Mouse (Mus musculus) limb, embryonic 11.5 days (tissue): Measurements from ENCODE around the gene Hivep2. TPM values are rescaled to one million over a fixed set of nuclear protein-coding genes. Genes with fewer than 3 reads are reported as not detected.

Experiments
- ATAC-seq: fragments of 200-750 bp; cut with Nextera tagmentation; 2 replicates; pipeline ENCODE4 v1.8.0; 2017; ENCODE audit warnings: low read depth; ENCODE audit not compliant: insufficient number of reproducible peaks, low FRiP score, low TSS enrichment
- DNase-seq: peaks from one replicate; pipeline ENCODE4 v3.0.0-alpha.2; 2015; ENCODE audit warnings: low spot score
- H3K27ac ChIP-seq: fragments of 300-500 bp; sonication (generic); replicated peaks from 2 replicates; pipeline ENCODE4 v1.5.1; 2014; ENCODE audit warnings: low read depth, mild to moderate bottlenecking, low read length
- H3K27me3 ChIP-seq: fragments of 300-500 bp; sonication (generic); 2 replicates; pipeline ENCODE4 v1.6.1; 2014; ENCODE audit warnings: mild to moderate bottlenecking, low read length, mixed read lengths; ENCODE audit not compliant: control insufficient read depth, insufficient read depth
- H3K36me3 ChIP-seq: fragments of 300-500 bp; sonication (generic); 2 replicates; pipeline ENCODE4 v1.6.1; 2014; ENCODE audit warnings: mild to moderate bottlenecking, low read length, moderate library complexity, mixed read lengths; ENCODE audit not compliant: control insufficient read depth, insufficient read depth
- H3K4me1 ChIP-seq: fragments of 300-500 bp; sonication (generic); 2 replicates; pipeline ENCODE4 v1.6.1; 2014; ENCODE audit warnings: low read length, mixed read lengths; ENCODE audit not compliant: control insufficient read depth, insufficient read depth
- H3K4me2 ChIP-seq: fragments of 300-500 bp; sonication (generic); 2 replicates; pipeline ENCODE4 v1.6.1; 2014; ENCODE audit warnings: low read depth, mild to moderate bottlenecking, moderate library complexity; ENCODE audit not compliant: severe bottlenecking
- H3K4me3 ChIP-seq: fragments of 300-500 bp; sonication (generic); 2 replicates; pipeline ENCODE4 v1.5.1; 2014; ENCODE audit warnings: low read depth, low read length
- H3K9ac ChIP-seq: fragments of 300-500 bp; sonication (generic); 2 replicates; pipeline ENCODE4 v1.6.1; 2014; ENCODE audit warnings: mild to moderate bottlenecking, low read length
- H3K9me3 ChIP-seq: fragments of 300-500 bp; sonication (generic); 2 replicates; pipeline ENCODE4 v1.6.1; 2016; ENCODE audit warnings: low read length; ENCODE audit not compliant: control insufficient read depth
- WGBS: fragments of 180-500 bp; shearing (Covaris S2); extraction: QIAGEN DNeasy Blood & Tissue Kit; methylation state at CpG from one replicate; pipeline ENCODE4 v1.1.7; 2014; 5-methylcytosine and 5-hydroxymethylcytosine counted together
- polyA plus RNA-seq: library from polyadenylated mRNA; unstranded; fragments of >200 nt; fragmentation: Nextera tagmentation; extraction: Ambion mirVana; gene quantifications from 2 replicates; pipeline ENCODE4 v1.2.1, GENCODE M21; 2014

The Hivep2 gene
- polyA plus RNA-seq, 1 experiment from 2014 or later = 1.7 TPM

DNA sequence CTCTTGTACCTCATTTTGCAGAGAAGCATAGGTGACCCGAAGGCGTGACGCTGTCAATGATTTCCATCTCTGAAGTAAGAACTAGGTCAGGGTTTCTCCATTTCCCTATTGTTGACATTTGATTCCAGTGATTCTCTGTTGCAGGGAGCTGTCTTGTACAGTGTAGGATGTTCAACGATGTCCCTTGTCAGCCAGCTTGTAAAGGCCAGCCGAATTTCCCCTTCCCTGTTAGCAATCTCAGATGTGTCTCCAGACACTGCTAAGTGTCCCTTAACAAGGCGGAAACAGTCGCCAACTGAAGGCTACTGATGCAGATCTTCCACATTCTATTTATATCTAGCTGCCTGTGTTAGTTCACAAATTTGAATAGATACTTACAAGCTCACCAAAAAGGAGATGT lies 68.9 kb downstream of the Hivep2 start:
- ATAC-seq = no peak
- Histone ChIP-seq H3K27me3 (no peaks in the 10 kb centered on the region), H3K4me3 (no peak overlapping the region), H3K27ac (no peak overlapping the region), H3K36me3 (no peaks in the 10 kb centered on the region), H3K9me3 (no peaks in the 10 kb centered on the region), H3K4me2 (no peak overlapping the region), H3K9ac (no peak overlapping the region), H3K4me1 (no peaks in the 10 kb centered on the region)
- WGBS = 88% methylated on average over 7 of the region's 7 CpGs
- DNase-seq = no peak

- H3K27ac ChIP-seq = no peak overlapping the region
- H3K4me1 ChIP-seq = no peaks in the 10 kb centered on the region
- no peak overlapping the region for H3K4me3 ChIP-seq
- H3K27me3 ChIP-seq = no peaks in the 10 kb centered on the region
- H3K9me3 ChIP-seq = no peaks in the 10 kb centered on the region
- ATAC-seq = no peak
- WGBS = 79% methylated on average over 5 of the region's 5 CpGs
- no peak overlapping the region for H3K4me2 ChIP-seq
- H3K9ac ChIP-seq = no peak overlapping the region
- no peaks in the 10 kb centered on the region for H3K36me3 ChIP-seq
- DNase-seq = no peak
These were observed 69.7 kb downstream of the Hivep2 start for GRCm38 (mm10) chr10:14035607-14036006.

DNA sequence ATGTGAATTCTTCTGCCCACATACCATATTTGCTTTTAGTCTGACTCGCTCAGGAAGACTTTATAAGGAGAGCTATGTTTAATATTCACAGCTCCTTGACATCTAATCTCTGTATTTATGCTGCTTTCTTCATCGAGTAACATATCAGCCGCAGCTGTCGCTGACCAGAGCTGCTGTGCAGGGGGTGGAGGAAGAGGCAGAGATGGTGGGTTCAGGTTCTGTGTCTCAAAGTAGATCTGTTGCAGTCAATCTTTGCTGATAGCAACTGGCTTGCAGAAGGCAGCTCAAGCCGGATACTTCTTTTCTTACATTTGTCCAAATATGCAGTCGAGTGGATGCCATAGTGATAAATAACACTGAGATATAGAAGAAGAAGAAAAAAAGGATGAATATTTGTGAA lies 70.6 kb downstream of the Hivep2 start:
- no peak overlapping the region for H3K4me3 ChIP-seq
- ATAC-seq (no peak), DNase-seq (no peak)
- H3K4me1 ChIP-seq = no peaks in the 10 kb centered on the region
- H3K4me2 ChIP-seq = no peak overlapping the region
- no peak overlapping the region for H3K9ac ChIP-seq
- WGBS = 91% methylated on average over 6 of the region's 6 CpGs
- no peaks in the 10 kb centered on the region for H3K9me3 ChIP-seq
- no peaks in the 10 kb centered on the region for H3K27me3 ChIP-seq
- no peaks in the 10 kb centered on the region for H3K36me3 ChIP-seq
- no peak overlapping the region for H3K27ac ChIP-seq

- DNase-seq (no peak), ATAC-seq (no peak)
- no peak overlapping the region for H3K27ac ChIP-seq
- no peaks in the 10 kb centered on the region for H3K9me3 ChIP-seq
- no peak overlapping the region for H3K4me2 ChIP-seq
- H3K36me3 ChIP-seq = no peaks in the 10 kb centered on the region
- H3K4me1 ChIP-seq = no peaks in the 10 kb centered on the region
- WGBS = 62% methylated on average over 7 of the region's 7 CpGs
- no peaks in the 10 kb centered on the region for H3K27me3 ChIP-seq
- no peak overlapping the region for H3K9ac ChIP-seq
- no peak overlapping the region for H3K4me3 ChIP-seq
These were observed 72.2 kb downstream of the Hivep2 start for GRCm38 (mm10) chr10:14037977-14038489.

GRCm38 (mm10) chr10:14040716-14041470 lies 75.0 kb downstream of the Hivep2 start:
- DNase-seq = no peak
- Histone ChIP-seq H3K27ac (no peak overlapping the region), H3K27me3 (no peaks in the 10 kb centered on the region), H3K4me3 (no peak overlapping the region), H3K9me3 (no peaks in the 10 kb centered on the region), H3K4me1 (no peaks in the 10 kb centered on the region), H3K9ac (no peak overlapping the region), H3K4me2 (no peak overlapping the region), H3K36me3 (no peaks in the 10 kb centered on the region)
- 81% methylated on average over 9 of the region's 9 CpGs for WGBS
- no peak for ATAC-seq

DNA sequence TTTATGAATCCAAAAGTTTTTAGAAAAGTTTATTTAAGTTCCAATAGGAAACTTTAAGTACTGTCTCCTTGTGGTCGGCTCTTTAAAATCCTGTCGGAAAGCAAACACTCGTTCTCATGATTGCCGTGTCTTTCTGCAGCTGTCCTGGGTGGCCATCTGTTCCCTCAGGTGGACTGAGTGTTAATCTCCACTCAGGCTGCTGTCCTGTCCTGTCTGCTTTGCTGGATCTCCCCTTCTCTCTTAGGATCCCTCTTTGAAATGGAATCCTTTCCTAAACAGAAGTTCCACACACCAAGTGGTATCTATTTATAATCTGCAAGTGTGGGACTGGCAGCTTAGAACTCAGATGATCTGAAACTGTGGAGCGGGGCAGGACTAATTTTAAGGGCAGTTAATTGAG lies 75.7 kb downstream of the Hivep2 start:
- H3K27me3 ChIP-seq = no peaks in the 10 kb centered on the region
- H3K4me1 ChIP-seq = no peaks in the 10 kb centered on the region
- H3K9me3 ChIP-seq = no peaks in the 10 kb centered on the region
- H3K27ac ChIP-seq = no peak overlapping the region
- DNase-seq (no peak), ATAC-seq (no peak)
- 79% methylated on average over 5 of the region's 5 CpGs for WGBS
- H3K4me2 ChIP-seq = no peak overlapping the region
- H3K4me3 ChIP-seq = no peak overlapping the region
- H3K36me3 ChIP-seq = no peaks in the 10 kb centered on the region
- no peak overlapping the region for H3K9ac ChIP-seq

DNA sequence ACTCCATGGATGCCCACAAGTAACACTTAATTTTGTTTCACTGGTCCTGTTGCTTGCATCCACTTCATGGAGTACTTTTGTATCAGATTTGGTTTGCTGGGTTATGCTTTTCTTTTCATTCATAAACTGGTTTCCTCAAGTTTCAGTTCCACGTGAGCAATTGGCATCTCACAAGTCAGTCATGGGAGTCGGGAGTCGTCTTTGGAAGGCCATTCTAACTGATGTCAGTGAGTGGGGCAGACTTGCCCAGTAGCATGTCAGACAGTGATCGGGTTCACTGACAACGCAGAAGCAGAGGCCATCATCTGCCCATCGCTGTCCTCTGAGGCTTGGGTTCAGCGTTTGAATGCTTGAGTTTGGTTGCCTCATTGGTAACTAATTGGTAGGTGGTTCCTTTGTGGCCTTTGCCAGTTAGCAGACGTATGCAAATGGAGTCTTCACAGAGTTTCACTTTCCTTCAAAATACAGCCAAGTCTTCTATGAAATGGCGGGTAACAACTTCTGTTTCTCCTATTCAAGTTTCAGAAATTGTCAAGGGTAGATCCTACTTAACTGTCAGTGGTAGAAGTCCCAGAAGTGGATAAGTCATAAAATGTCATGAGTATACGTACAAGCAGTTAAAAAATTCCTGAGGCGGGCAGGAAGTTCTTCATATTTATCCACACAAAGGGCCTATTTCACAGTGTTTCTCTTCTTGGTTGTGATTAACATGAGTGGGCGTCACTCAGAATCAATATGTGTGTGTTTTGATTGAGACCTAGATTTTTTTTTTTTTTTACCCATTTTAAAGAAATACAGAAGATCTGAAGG lies 76.9 kb downstream of the Hivep2 start:
- Histone ChIP-seq H3K4me1 (no peaks in the 10 kb centered on the region), H3K36me3 (no peaks in the 10 kb centered on the region), H3K27me3 (no peaks in the 10 kb centered on the region), H3K9me3 (no peaks in the 10 kb centered on the region), H3K27ac (no peak overlapping the region), H3K9ac (no peak overlapping the region), H3K4me3 (no peak overlapping the region), H3K4me2 (no peak overlapping the region)
- WGBS = 88% methylated on average over 12 of the region's 12 CpGs
- no peak for ATAC-seq
- DNase-seq = no peak

DNA sequence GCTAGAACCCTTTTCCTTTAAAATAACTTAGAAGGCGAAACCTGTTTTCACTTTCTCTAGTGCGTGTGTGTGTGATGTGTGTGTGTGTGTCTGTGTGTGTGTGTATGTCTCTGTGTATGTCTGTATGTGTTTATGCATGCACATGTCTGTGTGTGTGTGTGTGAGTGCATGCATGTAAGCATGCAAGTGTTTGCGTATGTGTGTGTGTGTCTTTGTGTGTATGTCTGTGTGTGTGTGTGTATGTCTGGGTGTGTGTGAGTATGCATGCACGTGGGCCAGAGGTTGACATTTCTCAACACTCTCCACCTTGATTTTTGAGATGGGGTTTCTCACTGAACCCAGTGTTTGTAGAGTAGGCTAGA lies 77.5 kb downstream of the Hivep2 start:
- no peak overlapping the region for H3K4me3 ChIP-seq
- no peak overlapping the region for H3K9ac ChIP-seq
- no peaks in the 10 kb centered on the region for H3K36me3 ChIP-seq
- no peaks in the 10 kb centered on the region for H3K9me3 ChIP-seq
- H3K4me2 ChIP-seq = no peak overlapping the region
- DNase-seq (no peak), ATAC-seq (no peak)
- 95% methylated on average over 4 of the region's 4 CpGs for WGBS
- H3K4me1 ChIP-seq = no peaks in the 10 kb centered on the region
- no peaks in the 10 kb centered on the region for H3K27me3 ChIP-seq
- no peak overlapping the region for H3K27ac ChIP-seq
